Mouse (Mus musculus): Measurements from ENCODE around the gene Npas3. TPM values are rescaled to one million over a fixed set of nuclear protein-coding genes. Genes with fewer than 3 reads are reported as not detected.

The Npas3 gene
- polyA plus RNA-seq, 1 experiment = 10.2 TPM

- no peak for DNase-seq (ENCODE audit: extremely low spot score in 1 of 2, low spot score in 1 of 2)
Observed at GRCm38 (mm10) chr12:54102500-54102899, 854.0 kb downstream of the Npas3 start.

GRCm38 (mm10) chr12:54105531-54105930, 857.1 kb downstream of the Npas3 start:
- peak in 1 of 2 experiments; percentile 54 for DNase-seq (ENCODE audit: extremely low spot score in 1 of 2, low spot score in 1 of 2)

DNA sequence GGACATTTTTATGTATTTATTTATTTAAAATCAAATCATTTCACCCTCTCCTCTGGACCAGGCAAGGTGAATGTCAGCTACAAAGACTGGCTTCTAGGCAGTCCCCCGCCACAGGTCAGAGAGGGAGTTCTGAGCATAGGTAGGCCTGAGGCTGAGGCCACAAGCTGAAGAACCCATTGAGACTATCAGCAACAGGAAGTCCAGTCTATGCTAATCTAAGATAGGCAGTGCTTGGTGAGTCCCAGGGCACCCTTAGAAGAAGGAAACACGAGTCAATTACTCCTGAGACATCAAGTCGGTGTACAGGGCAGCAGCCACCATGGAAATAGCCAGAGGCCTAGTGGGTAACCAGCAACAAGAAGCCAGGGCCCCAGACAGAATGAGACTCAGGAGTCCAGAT, 857.5 kb downstream of the Npas3 start:
- DNase-seq (ENCODE audit: extremely low spot score in 1 of 2, low spot score in 1 of 2) = no peak

DNA sequence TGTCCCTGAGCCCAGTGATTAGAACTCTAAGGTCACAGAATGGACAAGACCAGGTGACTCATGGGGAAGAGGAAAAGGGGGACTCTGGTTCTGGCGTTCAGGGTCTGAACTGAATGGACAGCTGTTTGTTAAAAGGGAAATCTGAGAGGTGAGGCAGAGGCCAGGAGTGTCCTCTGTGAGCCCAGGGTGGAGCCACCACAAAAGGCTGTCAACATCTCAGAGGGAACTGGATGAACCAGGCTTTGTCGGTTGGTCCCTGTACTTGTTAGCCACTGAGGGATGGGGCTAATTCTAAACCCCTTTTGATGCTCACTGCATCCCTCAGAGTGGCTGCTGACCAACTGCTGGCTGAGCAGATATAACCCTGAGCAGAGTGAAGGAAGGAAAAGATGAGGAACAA, 861.9 kb downstream of the Npas3 start:
- no peak for DNase-seq (ENCODE audit: extremely low spot score in 1 of 2, low spot score in 1 of 2)

DNA sequence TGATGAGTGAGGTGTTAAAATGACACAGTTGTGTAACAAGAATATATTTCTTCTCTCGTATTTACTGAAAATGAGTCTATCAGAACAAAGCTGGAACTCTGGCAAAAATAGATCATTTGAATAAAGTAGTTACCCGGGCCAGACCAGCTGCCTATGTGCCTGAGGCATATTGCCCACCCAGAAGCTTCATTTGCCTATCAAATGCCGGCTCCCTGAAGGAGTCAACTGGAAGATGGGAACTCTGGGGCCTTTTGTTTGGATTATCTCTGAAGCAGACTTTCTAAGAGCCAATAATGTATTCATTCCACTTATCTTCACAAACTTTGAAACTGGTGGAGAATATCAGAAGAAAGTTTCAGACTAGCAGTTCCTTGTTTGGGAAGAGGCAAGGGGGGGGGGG, 862.5 kb downstream of the Npas3 start:
- DNase-seq (ENCODE audit: extremely low spot score in 1 of 2, low spot score in 1 of 2) = no peak

- DNase-seq (ENCODE audit: extremely low spot score in 1 of 2, low spot score in 1 of 2) = no peak
Observed at GRCm38 (mm10) chr12:54120386-54120785, 871.9 kb downstream of the Npas3 start.

DNA sequence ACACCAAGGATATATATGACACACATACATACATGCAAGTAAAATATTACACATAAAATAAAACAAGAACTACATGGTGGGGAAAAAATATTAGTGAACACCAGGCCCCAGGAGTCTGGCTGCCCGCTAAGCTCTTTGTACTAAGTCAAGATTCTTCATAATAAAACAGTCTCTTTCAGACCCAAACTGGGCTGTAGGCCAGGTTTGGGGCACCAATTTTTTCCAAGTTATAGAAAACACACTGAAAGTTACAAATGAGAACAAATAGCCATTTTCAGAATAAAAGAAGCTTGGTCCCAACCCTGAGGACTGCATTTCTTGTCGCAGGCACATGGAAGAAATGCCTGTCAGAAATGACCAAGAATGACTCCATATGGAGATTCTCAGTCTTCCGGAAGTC, 872.8 kb downstream of the Npas3 start:
- DNase-seq (ENCODE audit: extremely low spot score in 1 of 2, low spot score in 1 of 2) = no peak
